Mouse (Mus musculus): ENCODE results near the gene Ksr1.

- TF ChIP-seq CTCF (IDR thresholded peaks at IDR 0.05) (no peak), POLR2A (IDR thresholded peaks at IDR 0.05; ENCODE audit: insufficient read depth, low read depth, low read length) (no peak), EP300 (IDR thresholded peaks at IDR 0.05; ENCODE audit: insufficient read depth, low read depth, low read length) (no peak)
Observed at GRCm38 (mm10) chr11:79008007-79008775, 138.0 kb downstream of the Ksr1 start.

Data from heart, adult 2 months (tissue).